Mouse (Mus musculus) spleen, postnatal 14 days (tissue): Measurements from ENCODE around the gene Gm10720.
"Not testable (repeated sequence)": the region's sequence is repeated elsewhere in the genome, so short reads cannot be mapped to it uniquely, and the experiment has no call there.

ENCODE experiments used
- DNase-seq, 2 experiments: peaks; one replicate each; pipeline ENCODE4 v3.0.0; 2021 to 2022; ENCODE audit warnings: low spot score in 2 of 2

The Gm10720 gene

DNA sequence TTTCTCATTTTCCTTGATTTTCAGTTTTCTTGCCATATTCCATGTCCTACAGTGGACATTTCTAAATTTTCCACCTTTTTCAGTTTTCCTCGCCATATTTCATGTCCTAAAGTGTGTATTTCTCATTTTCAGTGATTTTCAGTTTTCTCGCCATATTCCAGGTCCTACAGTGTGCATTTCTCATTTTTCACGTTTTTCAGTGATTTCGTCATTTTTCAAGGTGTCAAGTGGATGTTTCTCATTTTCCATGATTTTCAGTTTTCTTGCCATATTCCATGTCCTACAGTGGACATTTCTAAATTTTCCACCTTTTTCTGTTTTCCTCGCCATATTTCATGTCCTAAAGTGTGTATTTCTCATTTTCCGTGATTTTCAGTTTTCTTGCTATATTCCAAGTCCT, 10.2 kb downstream of the Gm10720 start:
- peak; percentile 84 to 86 for DNase-seq

DNA sequence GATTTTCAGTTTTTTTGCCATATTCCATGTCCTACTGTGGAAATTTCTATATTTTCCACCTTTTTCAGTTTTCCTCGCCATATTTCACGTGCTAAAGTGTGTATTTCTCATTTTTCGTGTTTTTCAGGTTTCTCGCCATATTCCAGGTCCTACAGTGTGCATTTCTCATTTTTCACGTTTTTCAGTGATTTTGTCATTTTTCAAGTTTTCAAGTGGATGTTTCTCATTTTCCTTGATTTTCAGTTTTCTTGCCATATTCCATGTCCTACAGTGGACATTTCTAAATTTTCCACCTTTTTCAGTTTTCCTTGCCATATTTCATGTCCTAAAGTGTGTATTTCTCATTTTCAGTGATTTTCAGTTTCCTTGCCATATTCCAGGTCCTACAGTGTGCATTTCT, 10.7 kb downstream of the Gm10720 start:
- not testable (repeated sequence) for DNase-seq

DNA sequence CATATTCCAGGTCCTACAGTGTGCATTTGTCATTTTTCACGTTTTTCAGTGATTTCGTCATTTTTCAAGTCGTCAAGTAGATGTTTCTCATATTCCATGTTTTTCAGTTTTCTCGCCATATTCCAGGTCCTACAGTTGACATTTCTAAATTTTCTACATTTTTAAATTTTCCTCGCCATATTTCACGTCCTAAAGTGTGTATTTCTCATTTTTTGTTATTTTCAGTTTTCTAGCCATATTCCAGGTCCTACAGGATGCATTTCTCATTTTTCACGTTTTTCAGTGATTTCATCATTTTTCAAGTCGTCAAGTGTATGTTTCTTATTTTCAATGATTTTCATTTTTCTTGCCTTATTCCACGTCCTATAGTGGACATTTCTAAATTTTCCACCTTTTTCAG, 11.3 kb downstream of the Gm10720 start:
- not testable (repeated sequence) for DNase-seq

DNA sequence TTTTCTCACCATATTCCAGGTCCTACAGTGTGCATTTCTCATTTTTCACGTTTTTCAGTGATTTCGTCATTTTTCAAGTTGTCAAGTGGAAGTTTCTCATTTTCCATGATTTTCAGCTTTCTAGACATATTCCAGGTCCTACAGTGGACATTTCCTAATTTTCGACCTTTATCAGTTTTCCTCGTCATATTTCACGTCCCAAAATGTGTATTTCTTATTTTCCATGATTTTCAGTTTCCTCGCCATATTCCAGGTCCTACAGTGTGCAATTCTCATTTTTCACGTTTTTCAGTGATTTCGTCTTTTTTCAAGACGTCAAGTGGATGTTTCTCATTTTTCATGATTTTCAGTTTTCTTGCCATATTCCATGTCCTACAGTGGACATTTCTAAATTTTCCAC, 11.7 kb downstream of the Gm10720 start:
- not testable (repeated sequence) for DNase-seq

DNA sequence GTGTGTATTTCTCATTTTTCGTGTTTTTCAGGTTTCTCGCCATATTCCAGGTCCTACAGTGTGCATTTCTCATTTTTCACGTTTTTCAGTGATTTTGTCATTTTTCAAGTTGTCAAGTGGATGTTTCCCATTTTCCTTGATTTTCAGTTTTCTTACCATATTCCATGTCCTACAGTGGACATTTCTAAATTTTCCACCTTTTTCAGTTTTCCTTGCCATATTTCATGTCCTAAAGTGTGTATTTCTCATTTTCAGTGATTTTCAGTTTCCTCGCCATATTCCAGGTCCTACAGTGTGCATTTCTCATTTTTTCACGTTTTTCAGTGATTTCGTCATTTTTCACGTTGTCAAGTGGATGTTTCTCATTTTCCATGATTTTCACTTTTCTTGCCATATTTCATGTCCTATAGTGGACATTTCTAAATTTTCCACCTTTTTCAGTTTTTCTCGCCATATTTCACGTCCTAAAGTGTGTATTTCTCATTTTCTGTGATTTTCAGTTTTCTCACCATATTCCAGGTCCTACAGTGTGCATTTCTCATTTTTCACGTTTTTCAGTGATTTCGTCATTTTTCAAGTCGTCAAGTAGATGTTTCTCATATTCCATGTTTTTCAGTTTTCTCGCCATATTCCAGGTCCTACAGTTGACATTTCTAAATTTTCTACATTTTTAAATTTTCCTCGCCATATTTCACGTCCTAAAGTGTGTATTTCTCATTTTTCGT, 14.0 kb downstream of the Gm10720 start:
- DNase-seq: peak; percentile 47 to 49

DNA sequence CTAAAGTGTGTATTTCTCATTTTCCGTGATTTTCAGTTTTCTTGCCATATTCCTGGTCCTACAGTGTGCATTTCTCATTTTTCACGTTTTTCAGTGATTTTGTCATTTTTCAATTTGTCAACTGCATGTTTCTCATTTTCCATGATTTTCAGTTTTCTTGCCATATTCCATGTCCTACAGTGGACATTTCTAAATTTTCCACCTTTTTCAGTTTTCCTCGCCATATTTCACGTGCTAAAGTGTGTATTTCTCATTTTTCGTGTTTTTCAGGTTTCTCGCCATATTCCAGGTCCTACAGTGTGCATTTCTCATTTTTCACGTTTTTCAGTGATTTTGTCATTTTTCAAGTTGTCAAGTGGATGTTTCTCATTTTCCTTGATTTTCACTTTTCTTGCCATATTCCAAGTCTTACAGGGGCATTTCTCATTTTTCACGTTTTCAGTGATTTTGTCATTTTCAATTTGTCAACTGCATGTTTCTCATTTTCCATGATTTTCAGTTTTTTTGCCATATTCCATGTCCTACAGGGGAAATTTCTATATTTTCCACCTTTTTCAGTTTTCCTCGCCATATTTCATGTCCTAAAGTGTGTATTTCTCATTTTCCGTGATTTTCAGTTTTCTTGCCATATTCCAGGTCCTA, 15.3 kb downstream of the Gm10720 start:
- not testable (repeated sequence) for DNase-seq

DNA sequence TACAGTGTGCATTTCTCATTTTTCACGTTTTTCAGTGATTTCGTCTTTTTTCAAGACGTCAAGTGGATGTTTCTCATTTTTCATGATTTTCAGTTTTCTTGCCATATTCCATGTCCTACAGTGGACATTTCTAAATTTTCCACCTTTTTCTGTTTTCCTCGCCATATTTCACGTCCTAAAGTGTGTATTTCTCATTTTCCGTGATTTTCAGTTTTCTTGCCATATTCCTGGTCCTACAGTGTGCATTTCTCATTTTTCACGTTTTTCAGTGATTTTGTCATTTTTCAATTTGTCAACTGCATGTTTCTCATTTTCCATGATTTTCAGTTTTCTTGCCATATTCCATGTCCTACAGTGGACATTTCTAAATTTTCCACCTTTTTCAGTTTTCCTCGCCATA, 18.8 kb downstream of the Gm10720 start, which contains the start of gene Gm17535:
Gene Gm17535 (plus strand): TSS at position 301 of the 400 bp plus-strand sequence.
- DNase-seq: not testable (repeated sequence)

DNA sequence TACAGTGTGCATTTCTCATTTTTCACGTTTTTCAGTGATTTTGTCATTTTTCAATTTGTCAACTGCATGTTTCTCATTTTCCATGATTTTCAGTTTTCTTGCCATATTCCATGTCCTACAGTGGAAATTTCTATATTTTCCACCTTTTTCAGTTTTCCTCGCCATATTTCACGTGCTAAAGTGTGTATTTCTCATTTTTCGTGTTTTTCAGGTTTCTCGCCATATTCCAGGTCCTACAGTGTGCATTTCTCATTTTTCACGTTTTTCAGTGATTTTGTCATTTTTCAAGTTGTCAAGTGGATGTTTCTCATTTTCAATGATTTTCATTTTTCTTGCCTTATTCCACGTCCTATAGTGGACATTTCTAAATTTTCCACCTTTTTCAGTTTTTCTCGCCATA, 21.1 kb downstream of the Gm10720 start, which contains the start of gene Gm10715:
Gene Gm10715 (plus strand): TSS at position 301 of the 400 bp plus-strand sequence.
- DNase-seq: not testable (repeated sequence)

DNA sequence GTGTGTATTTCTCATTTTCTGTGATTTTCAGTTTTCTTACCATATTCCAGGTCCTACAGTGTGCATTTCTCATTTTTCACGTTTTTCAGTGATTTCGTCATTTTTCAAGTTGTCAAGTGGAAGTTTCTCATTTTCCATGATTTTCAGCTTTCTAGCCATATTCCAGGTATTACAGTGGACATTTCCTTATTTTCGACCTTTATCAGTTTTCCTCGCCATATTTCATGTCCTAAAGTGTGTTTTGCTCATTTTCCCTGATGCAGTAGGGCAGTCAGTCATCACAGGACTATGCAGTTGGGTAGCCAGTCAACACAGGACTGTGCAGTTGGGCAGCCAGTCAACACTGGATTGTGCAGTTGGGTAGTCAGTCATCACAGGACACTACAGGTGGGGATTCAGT, 22.7 kb downstream of the Gm10720 start:
- not testable (repeated sequence) for DNase-seq
